Mouse (Mus musculus) left cerebral cortex, adult 6 months (tissue): ENCODE results near the gene 1700016K19Rik. TPM values are rescaled to one million over a fixed set of nuclear protein-coding genes. Genes with fewer than 3 reads are reported as not detected.

ENCODE experiments used
- long read RNA-seq, 2 experiments: library from polyadenylated mRNA; unstranded; transcript quantifications; one replicate each; pipeline ENCODE4 v2.0.0; 2019 to 2020
- polyA plus RNA-seq: library from polyadenylated mRNA; unstranded; fragments of <200 nt; fragmentation: Nextera tagmentation; gene quantifications from 2 replicates; pipeline ENCODE4 v1.2.3, GENCODE M21; 2021

1700016K19Rik gene
- polyA plus RNA-seq = 5.0 and 5.5 TPM in 2 replicates
- long read RNA-seq, experiment 1, partial matches to known transcripts = 0 of 1 reads
- long read RNA-seq, experiment 1, other reads (novel, unspliced or antisense) = 1 of 1 reads
- long read RNA-seq, experiment 2, partial matches to known transcripts = 0 of 3 reads
- long read RNA-seq, experiment 2, other reads (novel, unspliced or antisense) = 0 of 3 reads

GRCm38 (mm10) chr11:75999440-76000155 lies at the start of gene 1700016K19Rik:
TSS of gene 1700016K19Rik (plus strand) at chr11:75999912.

GRCm38 (mm10) chr11:76027139-76028071 lies 27.7 kb downstream of the 1700016K19Rik start, which contains the start of gene Rflnb:
TSS of gene Rflnb (minus strand) at chr11:76027782.

Other genes starting within 250 kb of the 1700016K19Rik start
- 1.5 and 1.9 TPM in 2 replicates for gene Doc2b, start 203.9 kb upstream of the 1700016K19Rik start, polyA plus RNA-seq
- gene Rph3al, start 61.5 kb upstream of the 1700016K19Rik start, polyA plus RNA-seq = 0.32 and 0.99 TPM in 2 replicates
- 3.9 and 6.7 TPM in 2 replicates for gene Rflnb, start 27.9 kb downstream of the 1700016K19Rik start, polyA plus RNA-seq
- gene Vps53, start 179.7 kb downstream of the 1700016K19Rik start, polyA plus RNA-seq = 52.9 and 56.8 TPM in 2 replicates
- 12.6 and 15.7 TPM in 2 replicates for gene Fam57a, start 179.8 kb downstream of the 1700016K19Rik start, polyA plus RNA-seq
- 1.2 and 2.3 TPM in 2 replicates for gene Dbil5, start 217.7 kb downstream of the 1700016K19Rik start, polyA plus RNA-seq
- 6.8 and 7.1 TPM in 2 replicates for gene Gemin4, start 217.8 kb downstream of the 1700016K19Rik start, polyA plus RNA-seq
- gene Mrm3, start 243.8 kb downstream of the 1700016K19Rik start, polyA plus RNA-seq = 17.3 and 21.4 TPM in 2 replicates
- gene Glod4, start 243.8 kb downstream of the 1700016K19Rik start, polyA plus RNA-seq = 110 and 123 TPM in 2 replicates